Comparison of ENCODE assay signal across 8 mouse cellular contexts in genomic region chr6:52160511-52161335, GRCm38 (mm10). TPM values are rescaled to one million over a fixed set of nuclear protein-coding genes. Genes with fewer than 3 reads are reported as not detected.
DNase-seq lines count a peak whose midpoint lies in the region; ATAC-seq lines count a peak whose summit lies in the region.

No protein-coding gene starts in this region.

- no peak for ATAC-seq in heart, embryonic 16.5 days (replicated peaks; ENCODE audit: extremely low read depth, insufficient read depth, low FRiP score)
- ATAC-seq in neural tube, embryonic 13.5 days (ENCODE audit: low read depth): 0 out of 2 replicates have a peak, but pooled peaks have one; percentile 29

- H3K4me3 ChIP-seq in heart, embryonic 16.5 days (ENCODE audit: low read length): peak overlapping the region; percentile 8
- peak overlapping the region; percentile 89 for H3K4me3 ChIP-seq in neural tube, embryonic 13.5 days

- H3K4me1 ChIP-seq in heart, embryonic 16.5 days (ENCODE audit: control insufficient read depth, insufficient read depth, low read length): peaks cover 10% of the 10 kb centered on the region
- peaks cover 91% of the 10 kb centered on the region for H3K4me1 ChIP-seq in neural tube, embryonic 13.5 days (replicated peaks)

- H3K27ac ChIP-seq in heart, embryonic 16.5 days (ENCODE audit: low read length): peak overlapping the region; percentile 47
- H3K27ac ChIP-seq in neural tube, embryonic 13.5 days (replicated peaks): peak overlapping the region; percentile 99

- H3K27me3 ChIP-seq in heart, embryonic 16.5 days (ENCODE audit: control insufficient read depth, insufficient read depth, low read length): peaks cover 83% of the 10 kb centered on the region
- peaks cover 11% of the 10 kb centered on the region; the same call in 1 of the 2 replicates for H3K27me3 ChIP-seq in neural tube, embryonic 13.5 days

- no peaks in the 10 kb centered on the region for H3K9me3 ChIP-seq in heart, embryonic 16.5 days (replicated peaks; ENCODE audit: control insufficient read depth, low read length)
- no peaks in the 10 kb centered on the region for H3K9me3 ChIP-seq in neural tube, embryonic 13.5 days

- H3K4me2 ChIP-seq in heart, embryonic 16.5 days (ENCODE audit: low read depth, low read length): peak overlapping the region; percentile 76
- peak overlapping the region; percentile 75 for H3K4me2 ChIP-seq in neural tube, embryonic 13.5 days

- peak overlapping the region; percentile 41 for H3K9ac ChIP-seq in heart, embryonic 16.5 days (ENCODE audit: low read length)
- peak overlapping the region; percentile 92 for H3K9ac ChIP-seq in neural tube, embryonic 13.5 days

- DNase-seq in retina, embryonic 14.5 days (ENCODE audit: low spot score): peak; percentile 38
- no peak for DNase-seq in retina, postnatal 1 day
- peak; percentile 80 to 85 for DNase-seq in kidney, postnatal 4 days
- DNase-seq in gastrocnemius, adult 18-20 months (ENCODE audit: low spot score): no peak
- DNase-seq in left cerebral cortex, postnatal 10 days (ENCODE audit: extremely low spot score in 1 of 2, low spot score in 2 of 2): no peak
- no peak for DNase-seq in natural killer cell, adult 2 months (ENCODE audit: low spot score in 2 of 2)

- H3K36me3 ChIP-seq in heart, embryonic 16.5 days (ENCODE audit: control insufficient read depth, insufficient read depth): no peaks in the 10 kb centered on the region
- no peaks in the 10 kb centered on the region for H3K36me3 ChIP-seq in neural tube, embryonic 13.5 days

- 9% methylated on average over 30 of the region's 30 CpGs for WGBS in heart, embryonic 16.5 days
- WGBS in neural tube, embryonic 13.5 days: under 1% methylated on average over 30 of the region's 30 CpGs

- intact Hi-C loops in left cerebral cortex, postnatal 10 days (cut with DNase I): no loop called here

RNA-seq across cellular contexts. Expression of gene Hoxa1, which starts 2.6 kb away (rescaled TPM):
- 0.44 and 0.68 TPM in 2 replicates for polyA plus RNA-seq in heart, embryonic 16.5 days (2015; fragmentation: Nextera tagmentation; extraction: Ambion mirVana)
- 2.0 and 3.0 TPM in 2 replicates for polyA plus RNA-seq in neural tube, embryonic 13.5 days (2015; fragmentation: Nextera tagmentation; extraction: Ambion mirVana)
- total RNA-seq in gastrocnemius, adult 18-20 months (2021): under 1 TPM in 1 of 2 experiments, not detected in 1; 0.19 TPM
- not detected for total RNA-seq in left cerebral cortex, postnatal 10 days (2021)

RNA-seq across cellular contexts. Expression of gene Hoxa2, which starts 3.9 kb away (rescaled TPM):
- polyA plus RNA-seq in heart, embryonic 16.5 days (2015; fragmentation: Nextera tagmentation; extraction: Ambion mirVana): 1.5 and 2.0 TPM in 2 replicates
- polyA plus RNA-seq in neural tube, embryonic 13.5 days (2015; fragmentation: Nextera tagmentation; extraction: Ambion mirVana): 11.9 and 13.7 TPM in 2 replicates
- under 1 TPM; 0.21 to 0.27 TPM for total RNA-seq in gastrocnemius, adult 18-20 months (2021)
- total RNA-seq in left cerebral cortex, postnatal 10 days (2021): not detected

RNA-seq across cellular contexts. Expression of gene 5730596B20Rik, which starts 16.6 kb away (rescaled TPM):
- 0.13 and 0.32 TPM in 2 replicates for polyA plus RNA-seq in heart, embryonic 16.5 days (2015; fragmentation: Nextera tagmentation; extraction: Ambion mirVana)
- polyA plus RNA-seq in neural tube, embryonic 13.5 days (2015; fragmentation: Nextera tagmentation; extraction: Ambion mirVana): 3.5 and 4.1 TPM in 2 replicates
- not detected for total RNA-seq in gastrocnemius, adult 18-20 months (2021)
- not detected for total RNA-seq in left cerebral cortex, postnatal 10 days (2021)

RNA-seq across cellular contexts. Expression of gene Hoxa4, which starts 30.8 kb away (rescaled TPM):
- polyA plus RNA-seq in heart, embryonic 16.5 days (2015; fragmentation: Nextera tagmentation; extraction: Ambion mirVana): 0.54 TPM in 1 of 2 replicates, not detected in the other
- polyA plus RNA-seq in neural tube, embryonic 13.5 days (2015; fragmentation: Nextera tagmentation; extraction: Ambion mirVana): 5.7 and 5.8 TPM in 2 replicates
- 1 to 10 TPM; 2.7 to 2.9 TPM for total RNA-seq in gastrocnemius, adult 18-20 months (2021)
- not detected for total RNA-seq in left cerebral cortex, postnatal 10 days (2021)

RNA-seq across cellular contexts. Expression of gene Hoxa5, which starts 43.7 kb away (rescaled TPM):
- 1.3 and 3.3 TPM in 2 replicates for polyA plus RNA-seq in heart, embryonic 16.5 days (2015; fragmentation: Nextera tagmentation; extraction: Ambion mirVana)
- 44.7 and 66.8 TPM in 2 replicates for polyA plus RNA-seq in neural tube, embryonic 13.5 days (2015; fragmentation: Nextera tagmentation; extraction: Ambion mirVana)
- total RNA-seq in gastrocnemius, adult 18-20 months (2021): 1 to 10 TPM; 2.0 to 2.1 TPM
- total RNA-seq in left cerebral cortex, postnatal 10 days (2021): not detected

Comparison
In these comparisons a context has a peak if more than half of its experiments do, and no peak if none do; other contexts are left out.
1. DNase-seq: peak in retina, embryonic 14.5 days (single experiment) and kidney, postnatal 4 days (2 of 2); none in retina, postnatal 1 day (single experiment), gastrocnemius, adult 18-20 months (single experiment), left cerebral cortex, postnatal 10 days (0 of 2) and natural killer cell, adult 2 months (0 of 2).